Mouse (Mus musculus) thymus, adult 2 months (tissue): ENCODE data around the gene Srp68. TPM values are rescaled to one million over a fixed set of nuclear protein-coding genes. Genes with fewer than 3 reads are reported as not detected.

Source experiments
- DNase-seq: peaks from one replicate; pipeline ENCODE4 v3.0.0; 2021
- H3K27ac ChIP-seq: fragments of 200-500 bp; 2 replicates; pipeline ENCODE4 v1.5.1; 2012; ENCODE audit warnings: low read length, control low read depth; ENCODE audit not compliant: control insufficient read depth, insufficient read depth
- H3K27me3 ChIP-seq: fragments of 200-500 bp; 2 replicates; pipeline ENCODE4 v1.6.1; 2012; ENCODE audit warnings: mild to moderate bottlenecking, low read length, moderate library complexity, mixed read lengths; ENCODE audit not compliant: control insufficient read depth, insufficient read depth
- H3K36me3 ChIP-seq: fragments of 200-500 bp; 2 replicates; pipeline ENCODE4 v1.6.1; 2012; ENCODE audit warnings: mild to moderate bottlenecking, low read length, moderate library complexity; ENCODE audit not compliant: control insufficient read depth, insufficient read depth
- H3K4me1 ChIP-seq: fragments of 200-500 bp; replicated peaks from 2 replicates; pipeline ENCODE4 v1.6.1; 2012; ENCODE audit warnings: low read length; ENCODE audit not compliant: control insufficient read depth, insufficient read depth
- H3K4me3 ChIP-seq: fragments of 200-500 bp; 2 replicates; pipeline ENCODE4 v1.5.1; 2012; ENCODE audit warnings: mild to moderate bottlenecking, low read length, control low read depth, moderate library complexity; ENCODE audit not compliant: control insufficient read depth, insufficient read depth
- CTCF ChIP-seq: fragments of 200-500 bp; IDR thresholded peaks from 2 replicates; pipeline ENCODE4 v1.5.1; 2012; ENCODE audit warnings: mild to moderate bottlenecking, control low read depth, low read length, moderate library complexity, borderline replicate concordance; ENCODE audit not compliant: control insufficient read depth, poor library complexity, insufficient read depth; ENCODE audit errors: extremely low read depth
- POLR2A ChIP-seq: fragments of 200-500 bp; IDR thresholded peaks from 2 replicates; pipeline ENCODE4 v1.6.1; 2012; ENCODE audit warnings: mild to moderate bottlenecking, low read length, control low read depth, moderate library complexity; ENCODE audit not compliant: control insufficient read depth, poor library complexity, insufficient read depth; ENCODE audit errors: extremely low read depth
- WGBS: fragments of 180-500 bp; shearing (Covaris S2); methylation state at CpG from one replicate; pipeline ENCODE4 v1.1.7; 2018; 5-methylcytosine and 5-hydroxymethylcytosine counted together
- polyA plus RNA-seq: library from polyadenylated mRNA; depleted of rRNA; stranded (reverse); fragments of >200 nt; gene quantifications from 2 replicates; pipeline ENCODE4 v1.2.3, GENCODE M21; 2012

Gene Srp68
- polyA plus RNA-seq, 1 experiment: 69.1 TPM

GRCm38 (mm10) chr11:116273469-116274044 is 460 bp downstream of the Srp68 start:
- TF ChIP-seq POLR2A (no peak), CTCF (no peak)
- peaks cover 3% of the 10 kb centered on the region; the same call in 1 of the 2 replicates for H3K36me3 ChIP-seq
- no peaks in the 10 kb centered on the region for H3K27me3 ChIP-seq
- DNase-seq: no peak
- peak overlapping the region; percentile 65 for H3K4me3 ChIP-seq
- H3K27ac ChIP-seq: no peak overlapping the region
- H3K4me1 ChIP-seq: peaks cover 12% of the 10 kb centered on the region
- WGBS: 1% methylated on average over 39 of the region's 39 CpGs

- no peak for TF ChIP-seq CTCF
- TF ChIP-seq POLR2A: no peak
- WGBS: 6% methylated on average over 12 of the region's 12 CpGs
- no peak for DNase-seq
- Histone ChIP-seq H3K27ac (no peak overlapping the region; the same call in 1 of the 2 replicates), H3K4me3 (peak overlapping the region; percentile 65), H3K36me3 (peaks cover 11% of the 10 kb centered on the region), H3K4me1 (peaks cover 12% of the 10 kb centered on the region), H3K27me3 (no peaks in the 10 kb centered on the region)
These were observed 1.2 kb downstream of the Srp68 start for GRCm38 (mm10) chr11:116272589-116273468.

GRCm38 (mm10) chr11:116269560-116269959 is 4.5 kb downstream of the Srp68 start:
- TF ChIP-seq CTCF: no peak
- TF ChIP-seq POLR2A: no peak
- DNase-seq: no peak
- no peak overlapping the region for H3K4me3 ChIP-seq
- H3K27me3 ChIP-seq: no peaks in the 10 kb centered on the region
- no peak overlapping the region for H3K27ac ChIP-seq
- 95% methylated on average over 8 of the region's 8 CpGs for WGBS
- peaks cover 15% of the 10 kb centered on the region for H3K4me1 ChIP-seq
- peaks cover 25% of the 10 kb centered on the region for H3K36me3 ChIP-seq

GRCm38 (mm10) chr11:116268313-116268712 is 5.7 kb downstream of the Srp68 start:
- no peak for DNase-seq
- no peak overlapping the region for H3K4me3 ChIP-seq
- H3K27ac ChIP-seq: no peak overlapping the region
- WGBS: 94% methylated on average over 6 of the region's 6 CpGs
- TF ChIP-seq CTCF (no peak), POLR2A (no peak)
- H3K4me1 ChIP-seq: peaks cover 11% of the 10 kb centered on the region
- no peaks in the 10 kb centered on the region for H3K27me3 ChIP-seq
- peaks cover 37% of the 10 kb centered on the region for H3K36me3 ChIP-seq

DNA sequence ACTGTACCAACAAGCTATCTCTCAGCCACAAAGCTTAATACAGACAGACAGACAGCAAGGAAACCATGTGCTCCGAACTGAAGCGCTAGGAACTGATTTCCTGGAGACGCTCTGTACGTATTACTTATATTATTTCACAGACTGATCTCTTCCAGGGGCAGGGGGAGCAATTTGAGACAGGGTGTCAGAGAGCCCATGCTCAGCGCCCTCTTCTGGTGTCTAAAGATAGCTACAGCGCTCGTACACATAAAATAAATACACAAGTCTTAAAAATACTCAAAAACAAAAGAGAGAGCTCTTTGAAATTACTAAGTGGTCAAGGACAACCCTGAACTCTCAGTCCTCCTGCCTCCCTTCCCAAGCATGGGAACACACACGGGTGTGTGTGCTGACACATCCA is 6.4 kb downstream of the Srp68 start:
- 91% methylated on average over 8 of the region's 8 CpGs for WGBS
- no peak overlapping the region for H3K27ac ChIP-seq
- TF ChIP-seq CTCF (no peak), POLR2A (no peak)
- H3K27me3 ChIP-seq: no peaks in the 10 kb centered on the region
- H3K36me3 ChIP-seq: peaks cover 44% of the 10 kb centered on the region
- DNase-seq: no peak
- H3K4me1 ChIP-seq: peaks cover 11% of the 10 kb centered on the region
- no peak overlapping the region for H3K4me3 ChIP-seq

- Histone ChIP-seq H3K4me3 (no peak overlapping the region), H3K4me1 (peaks cover 3% of the 10 kb centered on the region; the same call in 1 of the 2 replicates), H3K27ac (peak overlapping the region; percentile 34; the same call in 1 of the 2 replicates), H3K36me3 (peaks cover 60% of the 10 kb centered on the region), H3K27me3 (no peaks in the 10 kb centered on the region)
- no peak for DNase-seq
- no peak for TF ChIP-seq POLR2A
- 45% methylated on average over 4 of the region's 4 CpGs for WGBS
These were observed 8.2 kb downstream of the Srp68 start for GRCm38 (mm10) chr11:116265850-116266249.

DNA sequence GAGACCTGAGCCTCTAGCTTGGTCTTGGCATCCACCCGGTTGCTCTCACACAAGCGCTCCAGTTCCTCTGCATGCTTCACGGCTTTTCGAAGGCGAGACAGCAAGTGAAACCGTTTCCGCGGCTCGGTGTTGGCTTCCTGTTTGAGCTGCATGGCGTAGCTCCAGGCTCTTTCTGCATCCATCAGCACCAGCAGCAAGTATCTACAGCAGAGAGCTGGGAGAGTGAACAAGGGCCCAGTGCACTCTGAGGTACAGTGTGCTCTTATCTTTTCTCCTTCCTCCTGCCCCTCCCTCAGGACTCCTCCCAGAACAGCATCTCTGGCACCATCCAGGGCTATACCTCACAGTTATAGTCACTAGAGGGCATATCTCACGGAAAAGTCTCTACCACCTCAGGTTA is 8.7 kb downstream of the Srp68 start:
- WGBS: 7% methylated on average over 11 of the region's 11 CpGs
- Histone ChIP-seq H3K27me3 (no peaks in the 10 kb centered on the region), H3K4me1 (peaks cover 3% of the 10 kb centered on the region; the same call in 1 of the 2 replicates), H3K27ac (peak overlapping the region; percentile 34; the same call in 1 of the 2 replicates), H3K36me3 (peaks cover 64% of the 10 kb centered on the region), H3K4me3 (no peak overlapping the region)
- peak; percentile 34 for DNase-seq
- TF ChIP-seq CTCF (no peak), POLR2A (no peak)
